Mouse (Mus musculus) retina, adult 2 months (tissue): ENCODE results near the gene Gm26620.

ENCODE experiments used
- DNase-seq: peaks from one replicate; pipeline ENCODE4 v3.0.0-alpha.2; 2012; ENCODE audit warnings: low read depth, low spot score

Gm26620 gene

GRCm38 (mm10) chr1:170911907-170912660 is 27.2 kb downstream of the Gm26620 start:
- no peak for DNase-seq

GRCm38 (mm10) chr1:170912891-170913615 is 28.2 kb downstream of the Gm26620 start, which contains the start of gene Fcrlb:
Gene Fcrlb (minus strand): TSS chr1:170912941.
- DNase-seq: no peak

DNA sequence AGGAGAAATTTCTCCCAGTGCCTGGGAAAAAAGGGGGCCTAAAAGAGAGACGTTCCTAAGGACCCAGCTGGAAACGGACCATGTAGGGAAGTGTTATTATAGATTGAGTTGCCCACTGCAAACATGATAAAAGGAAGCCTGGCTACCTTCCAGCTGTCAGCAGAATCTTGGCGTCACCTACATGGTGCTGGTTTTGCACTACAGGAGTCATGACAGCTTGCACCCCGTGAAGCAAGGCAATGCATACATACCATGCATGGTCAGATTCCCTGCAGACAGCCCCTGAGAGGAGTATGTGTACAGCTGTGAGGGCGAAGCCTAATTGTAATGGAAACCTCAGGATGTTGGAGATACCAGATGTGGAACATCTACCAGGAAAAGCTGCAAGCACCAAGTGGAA is 30.8 kb downstream of the Gm26620 start:
- no peak for DNase-seq

DNA sequence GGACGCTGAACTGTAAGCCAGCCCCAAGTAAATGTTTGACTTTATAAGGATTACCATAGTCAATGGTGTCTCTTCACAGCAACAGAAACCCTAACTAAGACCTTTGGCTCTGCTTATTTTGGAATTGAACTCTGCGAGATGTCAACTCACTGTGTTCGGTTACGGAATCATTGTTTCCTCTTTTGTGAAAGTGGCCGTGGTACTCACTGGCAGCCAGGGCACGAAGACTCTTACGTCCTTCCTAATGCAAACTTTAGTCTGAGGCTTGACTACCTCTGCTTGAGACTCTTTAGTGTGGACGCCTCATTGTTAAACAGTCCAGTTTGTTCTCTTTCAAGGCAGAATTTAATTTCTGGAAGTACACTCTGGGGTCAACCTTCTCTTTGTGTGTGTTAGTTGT is 34.4 kb downstream of the Gm26620 start:
- no peak for DNase-seq

DNA sequence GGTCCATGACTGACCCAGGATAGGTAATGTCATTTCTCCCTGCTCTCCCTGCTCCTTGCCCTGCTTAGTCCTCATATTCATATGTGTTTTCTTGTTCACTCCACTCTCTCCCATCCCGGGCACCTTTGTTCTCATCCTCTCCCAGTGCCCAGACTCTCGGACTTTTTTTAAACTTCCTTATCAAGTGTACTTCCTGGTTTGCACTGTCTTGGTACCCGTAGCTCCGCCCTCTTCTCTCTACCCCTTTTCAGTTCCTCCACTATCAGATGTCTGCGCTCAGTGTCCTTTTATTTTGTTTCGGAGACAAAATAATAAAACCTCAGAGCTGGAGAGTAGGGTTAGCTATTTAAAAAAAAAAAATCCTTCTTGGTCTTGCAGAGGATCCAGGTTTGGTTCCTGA is 39.6 kb downstream of the Gm26620 start:
- DNase-seq: no peak

- DNase-seq: no peak
Observed at GRCm38 (mm10) chr1:170926941-170927340, 42.1 kb downstream of the Gm26620 start.

- no peak for DNase-seq
Observed at GRCm38 (mm10) chr1:170927378-170927777, 42.5 kb downstream of the Gm26620 start, which contains the start of gene Fcrla. Gene Fcrla (minus strand): TSS chr1:170927583.

DNA sequence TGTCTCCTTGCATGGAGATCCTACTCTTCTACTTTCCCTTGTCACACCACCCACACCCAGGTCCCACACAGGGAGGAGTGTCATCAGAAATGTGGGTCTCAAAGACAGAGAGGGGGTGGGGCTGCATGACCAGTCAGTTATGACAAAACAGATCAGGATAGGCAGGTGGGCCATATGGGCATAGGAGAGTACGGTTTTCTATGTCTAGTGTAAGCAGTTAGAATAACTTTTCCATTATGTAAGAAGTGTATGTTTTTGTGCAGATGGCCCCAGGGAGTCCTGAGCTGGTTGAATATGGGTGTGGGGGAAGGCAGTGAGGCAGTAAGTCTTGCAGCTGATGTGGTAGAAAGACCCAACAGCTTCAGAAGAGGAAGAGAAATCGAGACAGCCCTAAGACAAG is 43.6 kb downstream of the Gm26620 start:
- no peak for DNase-seq

DNA sequence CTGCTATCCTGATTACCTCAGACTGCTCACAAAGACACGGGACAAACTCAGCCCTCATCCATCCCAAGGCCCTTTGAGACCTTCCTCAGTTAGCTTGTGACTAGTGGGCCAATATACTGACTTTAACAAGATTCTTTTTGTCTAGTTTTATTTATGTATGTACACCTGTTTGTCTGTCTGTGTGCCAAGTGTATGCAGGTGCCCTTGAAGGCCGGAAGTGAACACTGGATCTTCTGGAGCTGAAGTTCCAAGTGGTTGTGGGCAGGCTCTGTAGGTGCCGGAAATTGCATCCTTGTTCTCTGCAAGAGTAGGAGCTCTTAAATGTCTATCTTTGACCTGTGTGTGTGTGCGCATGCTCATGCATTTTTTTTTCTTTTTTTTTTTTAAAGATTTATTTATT is 44.4 kb downstream of the Gm26620 start:
- no peak for DNase-seq

DNA sequence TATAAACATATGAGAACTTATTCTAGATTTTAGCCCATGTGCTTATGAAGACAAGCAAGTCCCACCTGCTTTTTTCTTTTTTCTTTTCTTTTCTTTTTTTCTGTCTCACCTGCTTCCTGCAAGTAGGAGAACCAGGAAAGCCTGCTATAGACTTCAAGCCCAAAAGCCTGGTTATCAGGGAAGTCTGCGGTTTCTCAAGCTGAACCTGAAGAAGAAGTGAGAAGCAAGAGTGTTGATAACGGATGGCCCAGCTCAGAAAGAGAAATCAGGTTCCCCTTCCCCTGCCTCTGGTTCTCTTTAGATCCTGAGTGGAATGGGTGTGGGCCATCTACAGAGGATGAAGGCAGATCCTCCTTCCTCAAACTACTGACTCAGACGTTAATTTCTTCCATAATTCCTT is 47.2 kb downstream of the Gm26620 start:
- DNase-seq: no peak

- DNase-seq: no peak
Observed at GRCm38 (mm10) chr1:170933386-170933920, 48.6 kb downstream of the Gm26620 start.

GRCm38 (mm10) chr1:170933940-170934339 is 49.1 kb downstream of the Gm26620 start:
- no peak for DNase-seq

- no peak for DNase-seq
Observed at GRCm38 (mm10) chr1:170934383-170934782, 49.5 kb downstream of the Gm26620 start.
